Mouse (Mus musculus) stomach, embryonic 16.5 days (tissue): ENCODE data around the gene Smr2. TPM values are rescaled to one million over a fixed set of nuclear protein-coding genes. Genes with fewer than 3 reads are reported as not detected.
"Not testable (repeated sequence)": the region's sequence is repeated elsewhere in the genome, so short reads cannot be mapped to it uniquely, and the experiment has no call there.

Experiments
- ATAC-seq: fragments of 200-750 bp; cut with Nextera tagmentation; 2 replicates; pipeline ENCODE4 v1.8.0; 2017; ENCODE audit warnings: moderate number of reproducible peaks, moderate TSS enrichment; ENCODE audit not compliant: insufficient read depth, low FRiP score
- H3K27ac ChIP-seq: fragments of 300-500 bp; sonication (generic); 2 replicates; pipeline ENCODE4 v1.5.1; 2014; ENCODE audit warnings: low read length
- H3K27me3 ChIP-seq: fragments of 300-500 bp; sonication (generic); 2 replicates; pipeline ENCODE4 v1.6.1; 2014; ENCODE audit warnings: low read length, control low read depth, mixed read lengths; ENCODE audit not compliant: control insufficient read depth, insufficient read depth
- H3K36me3 ChIP-seq: fragments of 300-500 bp; sonication (generic); 2 replicates; pipeline ENCODE4 v1.6.1; 2014; ENCODE audit warnings: low read length; ENCODE audit not compliant: control insufficient read depth, insufficient read depth
- H3K4me1 ChIP-seq: fragments of 300-500 bp; sonication (generic); 2 replicates; pipeline ENCODE4 v1.6.1; 2014; ENCODE audit warnings: low read length, control low read depth, mixed read lengths; ENCODE audit not compliant: control insufficient read depth, insufficient read depth
- H3K4me2 ChIP-seq: fragments of 300-500 bp; sonication (generic); 2 replicates; pipeline ENCODE4 v1.6.1; 2014; ENCODE audit warnings: low read depth, low read length, mixed read lengths
- H3K4me3 ChIP-seq: fragments of 300-500 bp; sonication (generic); replicated peaks from 2 replicates; pipeline ENCODE4 v1.5.1; 2014; ENCODE audit warnings: mild to moderate bottlenecking, low read length
- H3K9ac ChIP-seq: fragments of 300-500 bp; sonication (generic); 2 replicates; pipeline ENCODE4 v1.6.1; 2014; ENCODE audit warnings: low read length
- H3K9me3 ChIP-seq: fragments of 300-500 bp; sonication (generic); replicated peaks from 2 replicates; pipeline ENCODE4 v1.6.1; 2016; ENCODE audit warnings: low read length, control low read depth; ENCODE audit not compliant: control insufficient read depth
- WGBS: fragments of 180-500 bp; shearing (Covaris S2); extraction: QIAGEN DNeasy Blood & Tissue Kit; methylation state at CpG from one replicate; pipeline ENCODE4 v1.1.7; 2014; 5-methylcytosine and 5-hydroxymethylcytosine counted together
- polyA plus RNA-seq: library from polyadenylated mRNA; unstranded; fragments of >200 nt; fragmentation: Nextera tagmentation; extraction: Ambion mirVana; gene quantifications from 2 replicates; pipeline ENCODE4 v1.2.1, GENCODE M21; 2015

Smr2 gene
- not detected in 2 replicates for polyA plus RNA-seq

GRCm38 (mm10) chr5:88086256-88086655 is at the start of gene Smr2:
Smr2 (plus strand) TSS chr5:88086556.
- H3K36me3 ChIP-seq, H3K9ac ChIP-seq, H3K4me3 ChIP-seq, H3K4me1 ChIP-seq, H3K27ac ChIP-seq, ATAC-seq, H3K27me3 ChIP-seq, H3K4me2 ChIP-seq, H3K9me3 ChIP-seq: not testable (repeated sequence)

DNA sequence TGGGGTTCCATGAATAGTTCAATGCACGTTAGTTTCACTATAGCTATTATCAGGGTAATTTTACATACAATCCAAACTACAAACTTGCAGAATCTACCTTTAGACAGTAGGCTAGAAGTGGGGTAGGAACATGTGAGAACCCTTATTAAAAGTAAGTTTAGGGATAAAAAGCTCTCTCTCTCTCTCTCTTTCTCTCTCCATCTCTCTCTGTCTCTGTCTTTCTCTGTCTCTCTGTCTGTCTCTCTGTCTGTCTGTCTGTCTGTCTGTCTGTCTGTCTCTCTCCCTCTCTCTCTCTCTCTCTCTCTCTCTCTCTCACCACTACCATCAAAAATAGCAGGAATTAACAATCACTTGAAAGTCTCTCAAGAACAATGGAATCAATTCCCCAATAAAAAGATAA is 25.1 kb downstream of the Smr2 start, which contains the start of gene Gm11116:
Gm11116 (minus strand) TSS at position 101 of the 400 bp plus-strand sequence.
- Histone ChIP-seq H3K4me3 (no peak within 1 kb of the TSS), H3K27me3 (no peaks in the 10 kb centered on the region), H3K4me1 (no peaks in the 10 kb centered on the region), H3K9ac (no peak within 1 kb of the TSS), H3K27ac (no peak within 1 kb of the TSS), H3K36me3 (no peaks in the 10 kb centered on the region), H3K4me2 (no peak within 1 kb of the TSS), H3K9me3 (no peaks in the 10 kb centered on the region)
- ATAC-seq, result no peak
- 78% methylated on average over 1 of the region's 1 CpGs for WGBS

DNA sequence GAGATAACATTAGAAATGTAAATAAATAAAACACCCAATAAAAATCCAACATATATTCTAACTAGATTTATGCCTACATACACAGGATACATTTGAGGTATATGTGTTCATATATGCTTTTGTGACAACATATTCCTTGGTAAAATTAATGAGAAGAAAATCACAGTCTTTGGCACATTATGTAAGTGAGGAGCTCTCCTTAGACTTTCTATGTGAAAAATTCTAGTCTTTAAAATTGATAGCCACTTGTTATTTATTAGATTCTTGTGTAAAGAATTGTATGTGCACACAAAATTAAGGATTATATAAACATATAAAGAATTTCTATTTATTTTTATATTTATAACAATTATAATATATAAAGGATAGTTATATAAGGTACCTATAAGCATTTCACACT is 67.6 kb downstream of the Smr2 start, which contains the start of gene Gm11115:
Gm11115 (minus strand) TSS at position 101 of the 400 bp plus-strand sequence.
- no peaks in the 10 kb centered on the region for H3K36me3 ChIP-seq
- no peak for ATAC-seq
- H3K27me3 ChIP-seq, result no peaks in the 10 kb centered on the region
- no peak within 1 kb of the TSS for H3K27ac ChIP-seq
- no peak within 1 kb of the TSS for H3K4me2 ChIP-seq
- no peak within 1 kb of the TSS for H3K9ac ChIP-seq
- no peak within 1 kb of the TSS for H3K4me3 ChIP-seq
- no peaks in the 10 kb centered on the region for H3K9me3 ChIP-seq
- H3K4me1 ChIP-seq, result no peaks in the 10 kb centered on the region

Other genes with a start within 250 kb of the Smr2 start
- gene Odam, start 201.5 kb upstream of the Smr2 start, polyA plus RNA-seq, result not detected in 2 replicates
- not detected in 2 replicates for gene Csn3, start 161.0 kb upstream of the Smr2 start, polyA plus RNA-seq
- not detected in 2 replicates for gene 2310003L06Rik, start 117.1 kb upstream of the Smr2 start, polyA plus RNA-seq
- gene Gm28434, start 117.0 kb upstream of the Smr2 start, polyA plus RNA-seq, result not detected in 2 replicates
- not detected in 2 replicates for gene Cabs1, start 107.1 kb upstream of the Smr2 start, polyA plus RNA-seq
- not detected in 2 replicates for gene Smr3a, start 84.0 kb upstream of the Smr2 start, polyA plus RNA-seq
- gene Gm11116, start 25.0 kb downstream of the Smr2 start, polyA plus RNA-seq, result not detected in 2 replicates
- gene Gm11115, start 67.5 kb downstream of the Smr2 start, polyA plus RNA-seq, result not detected in 2 replicates
- gene Gm7714, start 182.4 kb downstream of the Smr2 start, polyA plus RNA-seq, result not detected in 2 replicates
- not detected in 2 replicates for gene Prol1, start 230.8 kb downstream of the Smr2 start, polyA plus RNA-seq